Mouse (Mus musculus) heart, embryonic 12.5 days (tissue): Measurements from ENCODE around the gene Rpl19. TPM values are rescaled to one million over a fixed set of nuclear protein-coding genes. Genes with fewer than 3 reads are reported as not detected.
A peak's percentile ranks its signal among the peaks of the same experiment; 100 is the strongest.

Source experiments
- ATAC-seq: fragments of 200-750 bp; cut with Nextera tagmentation; 2 replicates; pipeline ENCODE4 v1.8.0; 2017; ENCODE audit warnings: moderate TSS enrichment, moderate library complexity; ENCODE audit not compliant: insufficient number of reproducible peaks, low FRiP score
- H3K27ac ChIP-seq: fragments of 300-500 bp; sonication (generic); 2 replicates; pipeline ENCODE4 v1.5.1; 2016; ENCODE audit warnings: mild to moderate bottlenecking, moderate library complexity; ENCODE audit not compliant: poor library complexity, severe bottlenecking
- H3K27me3 ChIP-seq: fragments of 300-500 bp; sonication (generic); replicated peaks from 2 replicates; pipeline ENCODE4 v1.6.1; 2016; ENCODE audit warnings: mild to moderate bottlenecking, moderate library complexity
- H3K36me3 ChIP-seq: fragments of 300-500 bp; sonication (generic); 2 replicates; pipeline ENCODE4 v1.6.1; 2016; ENCODE audit warnings: mild to moderate bottlenecking, moderate library complexity
- H3K4me1 ChIP-seq: fragments of 300-500 bp; sonication (generic); replicated peaks from 2 replicates; pipeline ENCODE4 v1.6.1; 2016; ENCODE audit warnings: mild to moderate bottlenecking
- H3K4me2 ChIP-seq: fragments of 300-500 bp; sonication (generic); 2 replicates; pipeline ENCODE4 v1.6.1; 2016; ENCODE audit warnings: mild to moderate bottlenecking, moderate library complexity
- H3K4me3 ChIP-seq: fragments of 300-500 bp; sonication (generic); 2 replicates; pipeline ENCODE4 v1.5.1; 2016; ENCODE audit warnings: mild to moderate bottlenecking
- H3K9ac ChIP-seq: fragments of 300-500 bp; sonication (generic); 2 replicates; pipeline ENCODE4 v1.6.1; 2016; ENCODE audit warnings: mild to moderate bottlenecking, moderate library complexity
- H3K9me3 ChIP-seq: fragments of 300-500 bp; sonication (generic); replicated peaks from 2 replicates; pipeline ENCODE4 v1.6.1; 2016; ENCODE audit warnings: mild to moderate bottlenecking, moderate library complexity
- WGBS: fragments of 180-500 bp; shearing (Covaris S2); methylation state at CpG from one replicate; pipeline ENCODE4 v1.1.7; 2016; 5-methylcytosine and 5-hydroxymethylcytosine counted together
- polyA plus RNA-seq: library from polyadenylated mRNA; unstranded; fragments of >200 nt; fragmentation: Nextera tagmentation; extraction: Ambion mirVana; gene quantifications from 2 replicates; pipeline ENCODE4 v1.2.1, GENCODE M21; 2016

Gene Rpl19
- 654 and 675 TPM in 2 replicates for polyA plus RNA-seq

DNA sequence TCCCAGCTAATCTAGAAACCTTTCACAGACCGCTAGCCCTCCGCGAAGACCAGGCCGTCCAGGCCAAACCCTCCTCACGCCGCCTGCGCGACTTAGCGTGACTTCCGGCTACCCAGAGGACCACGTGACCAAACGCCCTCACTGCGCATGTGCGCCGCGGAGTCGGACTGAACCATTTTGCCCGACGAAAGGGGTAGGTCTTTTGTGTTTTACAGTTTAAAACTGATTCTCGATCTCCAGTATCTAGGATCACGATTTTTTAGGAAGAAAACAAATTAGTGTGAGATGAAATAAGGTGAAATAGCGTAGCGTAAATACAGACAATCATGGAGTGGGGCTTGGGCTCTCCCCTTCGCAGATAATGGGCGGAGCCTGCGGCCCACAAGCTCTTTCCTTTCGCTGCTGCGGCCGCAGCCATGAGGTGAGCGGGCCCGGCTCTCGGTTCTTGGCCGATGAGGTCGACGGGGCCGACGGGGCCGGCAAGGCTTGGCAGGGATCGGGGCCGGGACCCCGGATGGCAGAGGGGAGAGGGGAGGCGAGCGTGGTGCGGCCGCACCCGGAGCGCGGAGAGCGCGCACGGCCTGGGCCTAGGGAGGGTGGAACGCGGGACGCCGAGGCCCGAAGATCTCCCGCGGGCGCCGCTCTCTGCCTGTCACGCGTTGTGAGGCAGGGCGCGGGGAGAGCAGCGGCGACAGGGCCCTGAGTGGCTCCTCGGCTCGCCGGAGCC, at the start of gene Rpl19:
Gene Rpl19 (plus strand): TSS at position 141 of the 727 bp plus-strand sequence.
- H3K4me3 ChIP-seq = peak within 1 kb of the TSS; percentile 99

DNA sequence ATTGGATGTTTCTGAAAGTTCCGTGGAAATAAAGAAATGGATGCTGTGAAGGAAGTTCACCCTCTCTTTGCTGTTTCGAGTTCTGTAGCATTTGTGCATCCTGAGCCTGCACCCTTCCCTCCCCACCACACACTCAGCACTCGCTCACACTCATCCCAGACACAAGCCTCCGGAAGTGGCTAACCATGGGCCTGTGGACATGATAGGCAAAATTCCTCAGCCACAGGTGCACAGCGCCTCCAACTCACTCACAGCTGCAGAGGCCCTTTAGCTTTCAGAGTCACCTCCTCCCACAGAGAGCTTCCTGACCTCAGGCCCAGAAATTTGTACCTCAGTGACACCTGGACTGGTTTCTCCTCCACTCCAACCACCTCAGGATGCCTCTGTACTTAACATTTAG, 48.7 kb upstream of the Rpl19 start:
- no peaks in the 10 kb centered on the region for H3K9me3 ChIP-seq
- no peak overlapping the region for H3K9ac ChIP-seq
- no peaks in the 10 kb centered on the region for H3K4me1 ChIP-seq
- H3K27ac ChIP-seq = no peak overlapping the region
- H3K36me3 ChIP-seq = no peaks in the 10 kb centered on the region
- no peak for ATAC-seq
- no peak overlapping the region for H3K4me2 ChIP-seq
- H3K27me3 ChIP-seq = peaks cover 24% of the 10 kb centered on the region
- 66% methylated on average over 5 of the region's 5 CpGs for WGBS
- no peak overlapping the region for H3K4me3 ChIP-seq

More for the DNA sequence above, at the start of gene Rpl19:
- H3K27me3 ChIP-seq = no peaks in the 10 kb centered on the region
- H3K9me3 ChIP-seq = no peaks in the 10 kb centered on the region
- peaks cover 18% of the 10 kb centered on the region for H3K4me1 ChIP-seq
- peak within 1 kb of the TSS; percentile 96 for H3K27ac ChIP-seq
- H3K9ac ChIP-seq = peak within 1 kb of the TSS; percentile 99
- peak; percentile 86 for ATAC-seq
- H3K36me3 ChIP-seq = peaks cover 34% of the 10 kb centered on the region
- H3K4me2 ChIP-seq = peak within 1 kb of the TSS; percentile 93
- WGBS = under 1% methylated on average over 69 of the region's 69 CpGs

DNA sequence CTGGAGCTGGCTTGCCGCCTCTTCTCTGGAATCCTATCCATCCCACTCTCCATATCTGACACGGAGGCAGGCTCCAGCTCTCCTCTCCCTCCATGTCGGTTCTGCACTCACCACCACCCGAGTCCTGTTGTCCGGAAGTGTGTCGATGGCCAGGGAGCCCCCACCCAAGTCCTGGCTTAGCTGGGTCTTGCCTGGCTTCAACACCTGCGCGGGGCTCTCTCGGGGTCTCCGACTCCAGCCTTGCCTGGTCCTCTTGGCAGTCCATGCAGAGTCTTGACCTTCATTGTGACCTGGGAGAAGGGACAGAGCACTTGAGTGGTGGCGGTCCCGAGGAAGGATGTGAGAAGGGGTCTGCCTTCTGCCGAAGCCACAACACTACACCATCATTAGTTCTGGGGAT, 48.1 kb upstream of the Rpl19 start:
- H3K4me1 ChIP-seq = no peaks in the 10 kb centered on the region
- no peak overlapping the region for H3K9ac ChIP-seq
- H3K27ac ChIP-seq = no peak overlapping the region
- no peaks in the 10 kb centered on the region for H3K9me3 ChIP-seq
- no peak overlapping the region for H3K4me3 ChIP-seq
- no peaks in the 10 kb centered on the region for H3K36me3 ChIP-seq
- ATAC-seq = no peak
- peaks cover 30% of the 10 kb centered on the region for H3K27me3 ChIP-seq
- H3K4me2 ChIP-seq = no peak overlapping the region
- WGBS = 66% methylated on average over 13 of the region's 13 CpGs

GRCm38 (mm10) chr11:97979824-97980495, 46.5 kb upstream of the Rpl19 start:
- Histone ChIP-seq H3K9me3 (no peaks in the 10 kb centered on the region), H3K27ac (no peak overlapping the region), H3K36me3 (no peaks in the 10 kb centered on the region), H3K9ac (no peak overlapping the region), H3K4me3 (no peak overlapping the region), H3K4me2 (no peak overlapping the region), H3K27me3 (peaks cover 45% of the 10 kb centered on the region), H3K4me1 (no peaks in the 10 kb centered on the region)
- ATAC-seq = no peak
- WGBS = 63% methylated on average over 10 of the region's 10 CpGs

DNA sequence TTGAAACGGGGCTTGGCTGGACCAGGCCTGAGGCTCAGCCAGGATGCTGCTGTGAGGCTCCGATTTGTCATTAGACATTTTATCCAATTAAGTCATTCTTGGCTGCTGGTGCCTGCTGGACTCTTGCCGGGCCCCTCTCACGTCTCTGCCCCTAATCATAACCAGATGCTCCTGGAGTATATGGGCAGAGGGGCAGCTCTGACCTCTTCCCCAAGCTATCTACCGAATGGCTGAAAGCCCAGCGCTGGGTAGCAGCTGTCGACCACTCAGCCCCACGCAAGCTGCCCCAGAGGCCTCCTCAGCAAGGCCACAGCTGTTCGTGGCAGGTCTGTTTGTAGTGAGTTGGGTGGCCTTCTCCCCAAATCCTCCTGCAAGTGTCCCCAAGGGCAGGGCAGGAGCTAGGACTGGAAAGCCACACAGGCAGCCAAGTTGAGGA, 46.0 kb upstream of the Rpl19 start:
- peaks cover 51% of the 10 kb centered on the region for H3K27me3 ChIP-seq
- H3K4me2 ChIP-seq = no peak overlapping the region
- no peak for ATAC-seq
- no peaks in the 10 kb centered on the region for H3K9me3 ChIP-seq
- WGBS = 58% methylated on average over 9 of the region's 9 CpGs
- no peak overlapping the region for H3K9ac ChIP-seq
- H3K27ac ChIP-seq = no peak overlapping the region
- no peak overlapping the region for H3K4me3 ChIP-seq
- no peaks in the 10 kb centered on the region for H3K4me1 ChIP-seq
- H3K36me3 ChIP-seq = no peaks in the 10 kb centered on the region

DNA sequence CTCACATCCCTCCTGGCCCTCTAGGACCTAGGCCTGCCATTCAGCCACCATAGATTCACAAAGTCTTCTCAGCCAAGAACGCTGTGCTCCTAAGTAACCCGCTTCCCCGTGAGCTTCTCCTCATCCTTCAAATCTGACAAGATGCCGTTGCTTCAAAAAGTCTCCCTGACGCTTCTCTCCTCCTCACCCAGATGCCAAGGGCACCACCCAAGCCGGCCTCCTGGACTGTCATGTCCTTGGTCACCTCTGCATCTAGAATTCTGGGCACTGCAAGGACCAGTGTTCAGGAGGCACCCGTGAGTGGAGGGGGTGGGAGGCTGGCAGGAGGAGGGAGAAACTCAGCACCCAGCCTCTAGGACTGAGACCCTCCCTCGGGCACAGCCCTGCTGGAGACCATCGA, 43.8 kb upstream of the Rpl19 start:
- ATAC-seq = no peak
- Histone ChIP-seq H3K9me3 (no peaks in the 10 kb centered on the region), H3K4me3 (no peak overlapping the region), H3K36me3 (no peaks in the 10 kb centered on the region), H3K27ac (no peak overlapping the region), H3K4me1 (peaks cover 15% of the 10 kb centered on the region), H3K27me3 (peaks cover 64% of the 10 kb centered on the region), H3K9ac (no peak overlapping the region), H3K4me2 (no peak overlapping the region)
- WGBS = 89% methylated on average over 9 of the region's 9 CpGs

GRCm38 (mm10) chr11:97983506-97983905, 43.0 kb upstream of the Rpl19 start:
- 95% methylated on average over 3 of the region's 3 CpGs for WGBS
- H3K9me3 ChIP-seq = no peaks in the 10 kb centered on the region
- no peak overlapping the region for H3K9ac ChIP-seq
- H3K4me1 ChIP-seq = peaks cover 15% of the 10 kb centered on the region
- H3K4me2 ChIP-seq = no peak overlapping the region
- H3K27ac ChIP-seq = no peak overlapping the region
- no peaks in the 10 kb centered on the region for H3K36me3 ChIP-seq
- ATAC-seq = no peak
- no peak overlapping the region for H3K4me3 ChIP-seq
- H3K27me3 ChIP-seq = peaks cover 61% of the 10 kb centered on the region

- ATAC-seq = no peak
- H3K36me3 ChIP-seq = no peaks in the 10 kb centered on the region
- WGBS = 68% methylated on average over 1 of the region's 1 CpGs
- H3K9me3 ChIP-seq = no peaks in the 10 kb centered on the region
- no peak overlapping the region for H3K4me2 ChIP-seq
- H3K4me3 ChIP-seq = no peak overlapping the region
- H3K9ac ChIP-seq = no peak overlapping the region
- H3K27me3 ChIP-seq = peaks cover 58% of the 10 kb centered on the region
- H3K27ac ChIP-seq = no peak overlapping the region
- peaks cover 15% of the 10 kb centered on the region for H3K4me1 ChIP-seq
Observed at GRCm38 (mm10) chr11:97983983-97984382, 42.5 kb upstream of the Rpl19 start.

GRCm38 (mm10) chr11:97985727-97986677, 40.5 kb upstream of the Rpl19 start, which contains the start of gene Plxdc1:
Gene Plxdc1, minus strand, starts transcription at chr11:97986444.
- no peaks in the 10 kb centered on the region for H3K36me3 ChIP-seq
- H3K9ac ChIP-seq = peak within 1 kb of the TSS; percentile 70
- peaks cover 30% of the 10 kb centered on the region for H3K4me1 ChIP-seq
- H3K4me3 ChIP-seq = peak within 1 kb of the TSS; percentile 90
- no peaks in the 10 kb centered on the region for H3K9me3 ChIP-seq
- no peak within 1 kb of the TSS for H3K27ac ChIP-seq
- H3K27me3 ChIP-seq = peaks cover 54% of the 10 kb centered on the region
- H3K4me2 ChIP-seq = peak within 1 kb of the TSS; percentile 95
- no peak for ATAC-seq
- 3% methylated on average over 72 of the region's 74 CpGs for WGBS

- no peak for ATAC-seq
- peaks cover 46% of the 10 kb centered on the region for H3K27me3 ChIP-seq
- H3K36me3 ChIP-seq = no peaks in the 10 kb centered on the region
- H3K4me2 ChIP-seq = peak overlapping the region; percentile 95
- peak overlapping the region; percentile 70 for H3K9ac ChIP-seq
- H3K27ac ChIP-seq = no peak overlapping the region
- peaks cover 30% of the 10 kb centered on the region for H3K4me1 ChIP-seq
- WGBS = 20% methylated on average over 17 of the region's 17 CpGs
- H3K9me3 ChIP-seq = no peaks in the 10 kb centered on the region
- peak overlapping the region; percentile 90 for H3K4me3 ChIP-seq
Observed at GRCm38 (mm10) chr11:97986738-97987465, 39.6 kb upstream of the Rpl19 start.
